ENCODE assay signal across 10 mouse cellular contexts in genomic region chr7:37775502-37775901, GRCm38 (mm10). TPM values are rescaled to one million over a fixed set of nuclear protein-coding genes. Genes with fewer than 3 reads are reported as not detected.
DNase-seq lines count a peak whose midpoint lies in the region; ATAC-seq lines count a peak whose summit lies in the region.
"Had no signal": no experiment of that assay in that cellular context is flagged by ENCODE, and none has a peak within 500 bp of the region (broad histone marks: within the 10 kb centered on the region; RNA-seq: fewer than 3 reads in every experiment).

No protein-coding gene starts in this region.

- peaks cover 64% of the 10 kb centered on the region for H3K27me3 ChIP-seq in kidney, embryonic 15.5 days
- peaks cover 58% of the 10 kb centered on the region for H3K27me3 ChIP-seq in limb, embryonic 13.5 days

- H3K9ac ChIP-seq in kidney, embryonic 15.5 days, result no peak overlapping the region
- no peak overlapping the region for H3K9ac ChIP-seq in limb, embryonic 13.5 days
- H3K9ac ChIP-seq: hindbrain, embryonic 15.5 days; neural tube, embryonic 12.5 days had no signal

- no peak overlapping the region for H3K27ac ChIP-seq in kidney, embryonic 15.5 days
- H3K27ac ChIP-seq in limb, embryonic 13.5 days, result no peak overlapping the region
- H3K27ac ChIP-seq: hindbrain, embryonic 15.5 days; neural tube, embryonic 12.5 days had no signal

- WGBS in kidney, embryonic 15.5 days, result 5% methylated on average over 15 of the region's 15 CpGs
- 1% methylated on average over 15 of the region's 15 CpGs for WGBS in limb, embryonic 13.5 days

- ATAC-seq in kidney, embryonic 15.5 days (replicated peaks; ENCODE audit: low FRiP score), result no peak
- 0 out of 2 replicates have a peak, but pooled peaks have one; percentile 45 for ATAC-seq in limb, embryonic 13.5 days (ENCODE audit: low FRiP score, low read depth)

- peaks cover 35% of the 10 kb centered on the region for H3K4me1 ChIP-seq in kidney, embryonic 15.5 days
- H3K4me1 ChIP-seq in limb, embryonic 13.5 days, result peaks cover 13% of the 10 kb centered on the region

- no peaks in the 10 kb centered on the region for H3K36me3 ChIP-seq in kidney, embryonic 15.5 days
- no peaks in the 10 kb centered on the region for H3K36me3 ChIP-seq in limb, embryonic 13.5 days
- H3K36me3 ChIP-seq: hindbrain, embryonic 15.5 days; neural tube, embryonic 12.5 days had no signal

- peak; percentile 4 to 39 for DNase-seq in kidney, adult 8-10 months
- peak; percentile 74 to 78 for DNase-seq in adrenal gland, adult 18-20 months (ENCODE audit: low spot score in 2 of 2)
- DNase-seq in cerebellum, adult 8-10 months, result peak; percentile 86
- peak; percentile 51 for DNase-seq in gastrocnemius, postnatal 25 days
- DNase-seq in ovary, postnatal 10 days (ENCODE audit: low spot score), result peak; percentile 27
- DNase-seq in adipocyte (ENCODE audit: low spot score), result no peak

- no peak overlapping the region for H3K4me2 ChIP-seq in kidney, embryonic 15.5 days
- no peak overlapping the region for H3K4me2 ChIP-seq in limb, embryonic 13.5 days (replicated peaks)
- H3K4me2 ChIP-seq: hindbrain, embryonic 15.5 days; neural tube, embryonic 12.5 days had no signal

- H3K9me3 ChIP-seq in kidney, embryonic 15.5 days (replicated peaks), result no peaks in the 10 kb centered on the region
- no peaks in the 10 kb centered on the region for H3K9me3 ChIP-seq in limb, embryonic 13.5 days
- H3K9me3 ChIP-seq: hindbrain, embryonic 15.5 days; neural tube, embryonic 12.5 days had no signal

- no peak overlapping the region for H3K4me3 ChIP-seq in kidney, embryonic 15.5 days (replicated peaks)
- H3K4me3 ChIP-seq in limb, embryonic 13.5 days, result no peak overlapping the region
- H3K4me3 ChIP-seq: hindbrain, embryonic 15.5 days; neural tube, embryonic 12.5 days had no signal

RNA-seq across cellular contexts. Expression of gene Zfp536, which starts 2.1 kb away (rescaled TPM):
- 6.7 and 9.5 TPM in 2 replicates for polyA plus RNA-seq in kidney, embryonic 15.5 days (2015; fragmentation: Nextera tagmentation; extraction: Ambion mirVana)
- total RNA-seq in adrenal gland, adult 18-20 months (2021), result 1 to 10 TPM; 3.9 to 4.8 TPM
- 1 to 10 TPM in 1 of 2 experiments, under 1 TPM in 1; 0.75 to 1.5 TPM for total RNA-seq in gastrocnemius, postnatal 25 days (2021)
- 5.7 and 6.6 TPM in 2 replicates for polyA plus RNA-seq in limb, embryonic 13.5 days (2015; fragmentation: Nextera tagmentation; extraction: Ambion mirVana)
